Mouse (Mus musculus) layer of hippocampus, adult 8-10 months (tissue): ENCODE measurements around the gene Cldn6. TPM values are rescaled to one million over a fixed set of nuclear protein-coding genes. Genes with fewer than 3 reads are reported as not detected.
A peak's percentile ranks its signal among the peaks of the same experiment; 100 is the strongest.

ENCODE experiments used
- DNase-seq, 2 experiments: peaks; one replicate each; pipeline ENCODE4 v3.0.0; 2022; ENCODE audit warnings: low spot score in 2 of 2
- total RNA-seq, 4 experiments: library from RNA; stranded (reverse); gene quantifications; 2 replicates each; pipeline ENCODE4 v1.2.4; 2022

Gene Cldn6
- total RNA-seq, 4 experiments from 2014 or later = not detected

GRCm38 (mm10) chr17:23674271-23674952 is 4.6 kb upstream of the Cldn6 start:
- DNase-seq = no peak

- no peak for DNase-seq
Observed at GRCm38 (mm10) chr17:23675127-23675526, 3.9 kb upstream of the Cldn6 start.

GRCm38 (mm10) chr17:23675564-23676281 is 3.3 kb upstream of the Cldn6 start:
- no peak for DNase-seq

GRCm38 (mm10) chr17:23676473-23677031 is 2.5 kb upstream of the Cldn6 start:
- no peak for DNase-seq

GRCm38 (mm10) chr17:23677236-23677679 is 1.8 kb upstream of the Cldn6 start, which contains the start of gene Tnfrsf12a:
Gene Tnfrsf12a (minus strand): TSS chr17:23677468.
- DNase-seq = peak; percentile 62 to 65

GRCm38 (mm10) chr17:23680336-23680735 is 1.3 kb downstream of the Cldn6 start:
- DNase-seq = no peak

DNA sequence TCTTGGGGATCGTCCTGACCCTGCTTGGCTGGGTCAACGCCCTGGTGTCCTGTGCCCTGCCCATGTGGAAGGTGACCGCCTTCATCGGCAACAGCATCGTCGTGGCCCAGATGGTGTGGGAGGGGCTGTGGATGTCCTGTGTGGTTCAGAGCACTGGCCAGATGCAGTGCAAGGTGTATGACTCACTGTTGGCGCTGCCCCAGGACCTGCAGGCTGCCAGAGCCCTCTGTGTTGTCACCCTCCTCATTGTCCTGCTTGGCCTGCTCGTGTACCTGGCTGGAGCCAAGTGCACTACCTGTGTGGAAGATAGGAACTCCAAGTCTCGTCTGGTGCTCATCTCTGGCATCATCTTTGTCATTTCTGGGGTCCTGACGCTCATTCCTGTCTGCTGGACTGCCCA is 2.0 kb downstream of the Cldn6 start:
- no peak for DNase-seq

GRCm38 (mm10) chr17:23682092-23682491 is 3.0 kb downstream of the Cldn6 start:
- DNase-seq = no peak

- no peak for DNase-seq
Observed at GRCm38 (mm10) chr17:23682530-23682929, 3.5 kb downstream of the Cldn6 start.

- DNase-seq = no peak
Observed at GRCm38 (mm10) chr17:23683226-23683625, 4.2 kb downstream of the Cldn6 start.

GRCm38 (mm10) chr17:23683856-23684672 is 5.0 kb downstream of the Cldn6 start, which contains the start of gene Cldn9:
Gene Cldn9 (minus strand): TSS chr17:23684026.
- no peak for DNase-seq

- no peak for DNase-seq
Observed at GRCm38 (mm10) chr17:23694491-23694890, 15.4 kb downstream of the Cldn6 start.

- no peak for DNase-seq
Observed at GRCm38 (mm10) chr17:23695801-23696200, 16.8 kb downstream of the Cldn6 start.

DNA sequence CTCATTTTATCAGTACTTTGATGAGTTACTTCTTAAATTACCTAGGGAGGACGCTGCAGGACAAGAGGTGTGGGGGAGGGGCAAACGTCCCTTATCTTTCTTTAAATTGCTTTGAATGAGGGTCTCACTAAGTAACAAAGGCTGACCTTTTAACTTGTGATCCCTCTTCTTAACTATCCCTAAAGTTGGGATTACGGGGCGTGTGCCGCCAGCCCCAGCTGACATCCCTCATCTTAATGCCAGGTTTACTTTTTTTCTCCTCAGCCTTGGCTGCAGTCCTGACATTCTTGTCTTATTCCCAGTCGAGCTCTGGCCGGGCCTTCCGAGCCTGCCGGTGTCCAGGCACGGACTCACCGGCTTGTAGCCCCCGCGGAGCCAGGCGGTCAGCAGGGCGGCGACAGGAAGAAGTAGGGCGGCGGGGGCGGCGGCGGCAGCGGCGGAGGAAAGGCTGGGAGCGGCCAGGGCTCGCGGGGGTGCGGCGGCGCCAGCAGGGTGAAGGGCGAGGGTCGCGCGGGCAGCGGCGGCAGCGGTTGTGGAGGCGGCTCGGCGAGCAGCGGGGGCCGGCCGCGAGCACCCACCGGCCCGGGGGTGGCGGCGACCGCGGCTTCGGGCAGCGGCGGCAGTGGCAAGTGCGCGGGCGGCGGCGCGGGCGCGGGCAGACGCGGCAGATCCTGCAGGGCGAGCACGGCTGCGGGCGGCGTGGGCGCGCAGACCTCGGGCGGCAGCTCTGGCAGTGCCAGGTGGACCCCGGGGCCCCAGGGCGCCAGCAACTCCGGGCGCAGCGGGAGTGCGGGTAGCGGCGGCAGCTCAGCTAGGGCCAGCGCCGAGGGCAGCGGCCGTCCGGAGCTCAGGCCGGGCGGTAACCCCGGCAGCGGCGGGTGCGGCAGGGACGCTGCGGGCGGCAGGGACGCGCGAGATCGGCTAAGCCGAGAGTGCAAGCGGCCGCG is 20.4 kb downstream of the Cldn6 start:
- no peak for DNase-seq

- peak; percentile 88 to 89 for DNase-seq
Observed at GRCm38 (mm10) chr17:23700079-23700478, 21.0 kb downstream of the Cldn6 start.

- DNase-seq = no peak
Observed at GRCm38 (mm10) chr17:23703301-23703700, 24.3 kb downstream of the Cldn6 start.

DNA sequence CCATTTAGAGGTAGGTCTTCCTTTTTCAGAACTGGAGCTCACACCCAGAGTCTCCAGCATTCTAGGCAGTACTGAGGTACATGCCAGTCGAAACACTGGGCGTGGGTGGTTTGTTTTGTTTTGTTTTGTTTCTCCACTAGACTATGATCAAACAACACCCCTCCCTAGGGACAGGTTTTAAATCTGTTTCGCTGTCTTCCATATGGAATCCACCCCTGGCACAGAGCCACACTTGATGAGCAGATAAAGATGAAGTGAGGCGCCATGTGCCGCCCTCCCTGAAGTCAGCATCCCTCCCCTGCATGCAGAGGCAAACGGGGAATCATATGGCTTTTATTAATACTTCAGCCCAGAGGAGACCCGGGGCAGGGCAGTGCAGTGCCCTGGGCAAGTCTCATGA is 25.7 kb downstream of the Cldn6 start:
- peak in 1 of 2 experiments; percentile 30 for DNase-seq

DNA sequence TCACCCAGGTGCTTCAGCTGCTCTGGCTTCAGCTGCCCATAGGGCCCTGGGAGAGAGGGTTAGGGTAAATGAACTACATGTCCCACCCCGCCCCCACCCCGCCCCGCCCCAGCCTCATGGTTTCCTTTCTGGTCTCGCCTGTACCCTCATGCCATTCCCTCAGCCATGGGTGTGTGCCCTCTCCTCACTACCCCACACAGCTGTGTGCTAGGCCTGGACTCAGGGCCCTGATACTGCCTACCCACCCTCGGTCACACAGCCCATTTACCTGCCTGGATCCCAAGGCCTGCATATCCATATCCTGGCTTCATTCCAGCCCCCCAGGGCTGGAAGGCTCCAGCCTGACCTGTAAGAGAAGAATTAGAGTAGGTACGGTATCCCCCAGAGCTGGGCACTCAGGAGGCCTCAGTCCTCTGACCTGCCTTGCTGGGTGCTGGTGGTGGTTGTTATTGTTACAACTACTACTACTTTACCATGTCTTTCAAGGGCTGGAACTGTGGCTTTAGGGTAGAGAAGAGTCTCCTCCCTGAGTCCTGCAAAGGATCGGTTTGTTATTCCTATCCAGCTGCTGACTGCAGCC is 26.6 kb downstream of the Cldn6 start:
- DNase-seq = no peak

GRCm38 (mm10) chr17:23706212-23706611 is 27.2 kb downstream of the Cldn6 start:
- DNase-seq = peak; percentile 34 to 72

DNA sequence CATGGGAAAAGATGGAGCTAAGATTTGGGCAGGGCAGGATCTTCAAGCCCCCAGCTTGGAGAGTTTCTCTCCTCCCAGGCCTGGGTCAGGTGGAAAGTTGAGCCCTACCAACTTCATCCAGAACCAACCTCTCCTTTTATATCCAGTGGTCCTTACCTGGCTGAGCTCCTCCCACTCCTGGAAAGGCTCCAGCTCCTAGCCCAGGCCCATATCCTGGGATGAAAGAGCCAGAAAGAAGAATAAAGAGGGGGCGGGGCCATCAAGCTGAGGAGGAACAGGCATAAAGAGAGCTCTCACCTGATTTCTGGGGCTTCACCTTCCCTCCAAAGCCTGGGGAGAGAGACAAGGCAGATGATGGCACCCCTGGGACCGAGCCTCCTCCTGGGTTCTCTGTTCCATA is 38.0 kb downstream of the Cldn6 start:
- no peak for DNase-seq
